Mouse (Mus musculus): ENCODE measurements around the gene Sirt6.

Sirt6 gene

GRCm38 (mm10) chr10:81623441-81623840 is 4.2 kb downstream of the Sirt6 start:
- DNase-seq (ENCODE audit: low spot score): no peak

- no peak for DNase-seq (ENCODE audit: low spot score)
Observed at GRCm38 (mm10) chr10:81620786-81621185, 6.8 kb downstream of the Sirt6 start.

GRCm38 (mm10) chr10:81619976-81620375 is 7.6 kb downstream of the Sirt6 start:
- DNase-seq (ENCODE audit: low spot score): no peak

- DNase-seq (ENCODE audit: low spot score): no peak
Observed at GRCm38 (mm10) chr10:81615486-81615885, 12.1 kb downstream of the Sirt6 start.

- no peak for DNase-seq (ENCODE audit: low spot score)
Observed at GRCm38 (mm10) chr10:81612779-81613178, 14.8 kb downstream of the Sirt6 start.

GRCm38 (mm10) chr10:81608308-81608707 is 19.3 kb downstream of the Sirt6 start:
- DNase-seq (ENCODE audit: low spot score): no peak

GRCm38 (mm10) chr10:81605974-81606751 is 21.4 kb downstream of the Sirt6 start, which contains the start of gene BC025920:
TSS of gene BC025920 (plus strand) at chr10:81606270.
- peak; percentile 83 for DNase-seq (ENCODE audit: low spot score)

- no peak for DNase-seq (ENCODE audit: low spot score)
Observed at GRCm38 (mm10) chr10:81605666-81605973, 22.0 kb downstream of the Sirt6 start.

GRCm38 (mm10) chr10:81604968-81605665 is 22.5 kb downstream of the Sirt6 start:
- DNase-seq (ENCODE audit: low spot score): peak; percentile 85

- DNase-seq (ENCODE audit: low spot score): no peak
Observed at GRCm38 (mm10) chr10:81604019-81604967, 23.3 kb downstream of the Sirt6 start.

- no peak for DNase-seq (ENCODE audit: low spot score)
Observed at GRCm38 (mm10) chr10:81602741-81603151, 24.9 kb downstream of the Sirt6 start.

- DNase-seq (ENCODE audit: low spot score): no peak
Observed at GRCm38 (mm10) chr10:81601396-81601905, 26.1 kb downstream of the Sirt6 start.

GRCm38 (mm10) chr10:81600738-81601203 is 26.8 kb downstream of the Sirt6 start, which contains the start of gene Tle6:
TSS of gene Tle6 (minus strand) at chr10:81601073.
- DNase-seq (ENCODE audit: low spot score): peak; percentile 95

GRCm38 (mm10) chr10:81600096-81600495 is 27.5 kb downstream of the Sirt6 start:
- DNase-seq (ENCODE audit: low spot score): no peak

- DNase-seq (ENCODE audit: low spot score): no peak
Observed at GRCm38 (mm10) chr10:81599630-81600029, 28.0 kb downstream of the Sirt6 start.

GRCm38 (mm10) chr10:81598871-81599270 is 28.7 kb downstream of the Sirt6 start:
- no peak for DNase-seq (ENCODE audit: low spot score)

- no peak for DNase-seq (ENCODE audit: low spot score)
Observed at GRCm38 (mm10) chr10:81598342-81598741, 29.3 kb downstream of the Sirt6 start.

- DNase-seq (ENCODE audit: low spot score): no peak
Observed at GRCm38 (mm10) chr10:81597137-81597950, 30.3 kb downstream of the Sirt6 start.

GRCm38 (mm10) chr10:81596611-81597010 is 31.0 kb downstream of the Sirt6 start:
- peak; percentile 50 for DNase-seq (ENCODE audit: low spot score)

GRCm38 (mm10) chr10:81595599-81595998 is 32.0 kb downstream of the Sirt6 start:
- no peak for DNase-seq (ENCODE audit: low spot score)

GRCm38 (mm10) chr10:81593935-81594334 is 33.7 kb downstream of the Sirt6 start:
- no peak for DNase-seq (ENCODE audit: low spot score)
